In genomic region chr6:136418889-136419835, GRCm38 (mm10) we compare ENCODE assay signal across 23 mouse cellular contexts. TPM values are rescaled to one million over a fixed set of nuclear protein-coding genes. Genes with fewer than 3 reads are reported as not detected.
DNase-seq lines count a peak whose midpoint lies in the region; ATAC-seq lines count a peak whose summit lies in the region.
"Had no signal": no experiment of that assay in that cellular context is flagged by ENCODE, and none has a peak within 500 bp of the region (broad histone marks: within the 10 kb centered on the region; RNA-seq: fewer than 3 reads in every experiment).

No protein-coding gene starts in this region.

- 77% methylated on average over 17 of the region's 17 CpGs for WGBS in kidney, embryonic 14.5 days
- WGBS in intestine, embryonic 15.5 days, result 69% methylated on average over 17 of the region's 17 CpGs
- WGBS in forebrain, embryonic 11.5 days, result 83% methylated on average over 17 of the region's 17 CpGs

- no peak overlapping the region for H3K9ac ChIP-seq in kidney, embryonic 14.5 days (ENCODE audit: low read depth, low read length)
- no peak overlapping the region for H3K9ac ChIP-seq in intestine, embryonic 15.5 days
- no peak overlapping the region for H3K9ac ChIP-seq in forebrain, embryonic 11.5 days (ENCODE audit: low read length)
- H3K9ac ChIP-seq: embryonic facial prominence, embryonic 12.5 days; forebrain, postnatal 0 days; hindbrain, embryonic 14.5 days had no signal

- no peak overlapping the region for H3K4me2 ChIP-seq in kidney, embryonic 14.5 days (replicated peaks; ENCODE audit: low read depth, low read length)
- no peak overlapping the region for H3K4me2 ChIP-seq in intestine, embryonic 15.5 days (replicated peaks)
- no peak overlapping the region for H3K4me2 ChIP-seq in forebrain, embryonic 11.5 days (ENCODE audit: low read depth, low read length, severe bottlenecking)
- H3K4me2 ChIP-seq: embryonic facial prominence, embryonic 12.5 days; hindbrain, embryonic 14.5 days had no signal

- H3K9me3 ChIP-seq in kidney, embryonic 14.5 days (ENCODE audit: control insufficient read depth, low read length), result no peaks in the 10 kb centered on the region
- no peaks in the 10 kb centered on the region for H3K9me3 ChIP-seq in intestine, embryonic 15.5 days
- H3K9me3 ChIP-seq in forebrain, embryonic 11.5 days (ENCODE audit: control insufficient read depth, low read length), result no peaks in the 10 kb centered on the region
- H3K9me3 ChIP-seq: embryonic facial prominence, embryonic 12.5 days had no signal

- H3K36me3 ChIP-seq in kidney, embryonic 14.5 days (ENCODE audit: control insufficient read depth, insufficient read depth, low read length), result no peaks in the 10 kb centered on the region
- H3K36me3 ChIP-seq in intestine, embryonic 15.5 days, result no peaks in the 10 kb centered on the region
- H3K36me3 ChIP-seq in forebrain, embryonic 11.5 days (ENCODE audit: control insufficient read depth, insufficient read depth, low read length), result no peaks in the 10 kb centered on the region
- H3K36me3 ChIP-seq: embryonic facial prominence, embryonic 12.5 days had no signal

- no peak for ATAC-seq in kidney, embryonic 14.5 days (ENCODE audit: low FRiP score, low TSS enrichment)
- ATAC-seq in intestine, embryonic 15.5 days, result peak; percentile 41
- no peak for ATAC-seq in forebrain, embryonic 11.5 days (replicated peaks; ENCODE audit: low FRiP score)
- ATAC-seq: forebrain, postnatal 0 days had no signal

- H3K4me1 ChIP-seq in kidney, embryonic 14.5 days (ENCODE audit: control insufficient read depth, insufficient read depth, low read length), result no peaks in the 10 kb centered on the region
- no peaks in the 10 kb centered on the region for H3K4me1 ChIP-seq in intestine, embryonic 15.5 days (replicated peaks)
- H3K4me1 ChIP-seq in forebrain, embryonic 11.5 days (replicated peaks; ENCODE audit: control insufficient read depth, insufficient read depth, low read length), result no peaks in the 10 kb centered on the region
- H3K4me1 ChIP-seq: embryonic facial prominence, embryonic 12.5 days had no signal

- peak; percentile 85 for DNase-seq in kidney, adult 11 months
- DNase-seq in kidney, adult 9 months, result peak; percentile 92
- DNase-seq in kidney, postnatal 4 days, result peak; percentile 29 to 59
- DNase-seq in gastrocnemius, adult 18-20 months (ENCODE audit: low spot score), result no peak
- no peak for DNase-seq in forebrain, embryonic 11.5 days (ENCODE audit: low spot score)
- DNase-seq in lung, postnatal 10 days, result no peak
- DNase-seq: adrenal gland, adult 8-10 months; cerebellum, adult 11-12 months; forebrain, postnatal 0 days; gastrocnemius, adult 2 months; heart, adult 2 months; heart, postnatal 14 days; midbrain, embryonic 14.5 days; thymus, adult 18-20 months had no signal

- H3K4me3 ChIP-seq in kidney, embryonic 14.5 days (ENCODE audit: low read length), result no peak overlapping the region
- H3K4me3 ChIP-seq in intestine, embryonic 15.5 days (replicated peaks), result no peak overlapping the region
- no peak overlapping the region for H3K4me3 ChIP-seq in forebrain, embryonic 11.5 days (ENCODE audit: low read depth, low read length)
- H3K4me3 ChIP-seq: embryonic facial prominence, embryonic 12.5 days; gastrocnemius, adult 2 months; heart, adult 2 months had no signal

- H3K27ac ChIP-seq in kidney, embryonic 14.5 days (ENCODE audit: low read depth, low read length), result no peak overlapping the region
- no peak overlapping the region for H3K27ac ChIP-seq in intestine, embryonic 15.5 days
- no peak overlapping the region for H3K27ac ChIP-seq in forebrain, embryonic 11.5 days (ENCODE audit: low read depth, low read length)
- H3K27ac ChIP-seq: embryonic facial prominence, embryonic 12.5 days; gastrocnemius, adult 2 months; heart, adult 2 months; hindbrain, embryonic 14.5 days; macrophage had no signal

- no peaks in the 10 kb centered on the region for H3K27me3 ChIP-seq in kidney, embryonic 14.5 days (ENCODE audit: control insufficient read depth, insufficient read depth, low read length)
- no peaks in the 10 kb centered on the region for H3K27me3 ChIP-seq in intestine, embryonic 15.5 days (replicated peaks)
- no peaks in the 10 kb centered on the region for H3K27me3 ChIP-seq in forebrain, embryonic 11.5 days (ENCODE audit: control insufficient read depth, insufficient read depth, low read length)
- H3K27me3 ChIP-seq: embryonic facial prominence, embryonic 12.5 days had no signal

RNA-seq across cellular contexts. Expression of gene E330021D16Rik, which starts 3.8 kb away (rescaled TPM):
- 0.24 and 0.92 TPM in 2 replicates for polyA plus RNA-seq in kidney, embryonic 14.5 days (2014; fragmentation: Nextera tagmentation; extraction: Ambion mirVana)
- polyA plus RNA-seq in intestine, embryonic 15.5 days (2015; fragmentation: Nextera tagmentation; extraction: Ambion mirVana), result 0.19 TPM in 1 of 2 replicates, not detected in the other
- total RNA-seq in gastrocnemius, adult 18-20 months (2021), result not detected
- not detected in 2 replicates for polyA plus RNA-seq in forebrain, embryonic 11.5 days (2014; fragmentation: Nextera tagmentation; extraction: Ambion mirVana)
- total RNA-seq: adrenal gland, adult 8-10 months; gastrocnemius, adult 2 months; heart, adult 2 months; heart, postnatal 14 days; layer of hippocampus, postnatal 14 days; left cerebral cortex, postnatal 14 days had no signal
- polyA plus RNA-seq: embryonic facial prominence, embryonic 12.5 days; forebrain, postnatal 0 days; heart, adult 2 months; hindbrain, embryonic 14.5 days; large intestine, adult 2 months; macrophage; midbrain, embryonic 14.5 days; small intestine, adult 2 months had no signal

Comparison
In these comparisons a context has a peak if more than half of its experiments do, and no peak if none do; other contexts are left out.
1. DNase-seq: peak in kidney, adult 11 months (single experiment), kidney, adult 9 months (single experiment) and kidney, postnatal 4 days (2 of 2); none in gastrocnemius, adult 18-20 months (single experiment), forebrain, embryonic 11.5 days (single experiment) and lung, postnatal 10 days (single experiment).